Mouse (Mus musculus) bone marrow macrophage, adult 2 months (primary cell): Measurements from ENCODE around the gene Usp33.

Experiments used
- CTCF ChIP-seq: IDR thresholded peaks from 2 replicates; pipeline ENCODE4 v1.5.1; 2012; ENCODE audit warnings: low read depth, mild to moderate bottlenecking, low read length, moderate library complexity
- POLR2A ChIP-seq: IDR thresholded peaks from 2 replicates; pipeline ENCODE4 v1.6.1; 2012; ENCODE audit warnings: mild to moderate bottlenecking, low read depth, low read length, borderline replicate concordance

DNA sequence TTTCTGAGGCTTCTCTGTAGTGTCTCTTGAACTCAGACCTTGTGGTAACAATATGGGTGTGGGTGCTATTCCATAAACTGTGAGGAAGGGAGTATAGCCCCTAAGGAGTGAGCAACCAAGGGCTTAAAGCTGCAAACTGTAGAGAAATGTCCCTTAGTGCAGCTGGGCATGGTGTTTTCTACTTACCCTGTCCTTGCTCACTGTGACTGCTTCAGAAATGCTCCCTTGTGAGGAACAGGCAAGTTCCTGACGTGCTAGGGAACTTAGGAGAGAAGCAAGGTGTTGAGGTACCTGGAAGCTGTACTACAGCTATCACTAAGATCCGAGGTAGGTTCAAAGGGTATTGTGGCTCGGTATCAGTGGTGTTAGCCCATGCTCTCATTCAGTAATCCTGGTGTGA lies 4.2 kb downstream of the Usp33 start:
- TF ChIP-seq POLR2A, result no peak
- no peak for TF ChIP-seq CTCF
